Comparison of ENCODE assay signal across 8 mouse cellular contexts in genomic region chr17:34898160-34898586, GRCm38 (mm10). TPM values are rescaled to one million over a fixed set of nuclear protein-coding genes. Genes with fewer than 3 reads are reported as not detected.
A peak's percentile ranks its signal among the peaks of the same experiment; 100 is the strongest.
DNase-seq lines count a peak whose midpoint lies in the region; ATAC-seq and TF ChIP-seq lines count a peak whose summit lies in the region.

Gene C2, minus strand, starts transcription at chr17:34898265.
Gene Ehmt2, plus strand, starts transcription at chr17:34898469.

- WGBS in hindbrain, embryonic 14.5 days, result under 1% methylated on average over 29 of the region's 44 CpGs

- no peaks in the 10 kb centered on the region for H3K27me3 ChIP-seq in Patski
- no peaks in the 10 kb centered on the region for H3K27me3 ChIP-seq in hindbrain, embryonic 14.5 days (ENCODE audit: control insufficient read depth, insufficient read depth, low read length)

- TF ChIP-seq CTCF in Patski (IDR thresholded peaks at IDR 0.05), result no peak

- H3K9me3 ChIP-seq in hindbrain, embryonic 14.5 days (ENCODE audit: control insufficient read depth, low read length), result no peaks in the 10 kb centered on the region

- POLR2A ChIA-PET in Patski (lab: Charles Lee), result interaction anchor here (0.5 to 0.7 kb wide), 3 partner anchors 17 to 227 kb away, joined by 3 to 12 read pairs (median 4); partner anchors contain the start of gene Gm20547

- in situ Hi-C loops in Patski (cut with MboI; ENCODE audit: low pct_unique_long_range_greater_than_20kb), result no loop called here

- H3K4me3 ChIP-seq in hindbrain, embryonic 14.5 days (replicated peaks; ENCODE audit: low read length), result peak within 1 kb of the TSS; percentile 93

- peak within 1 kb of the TSS; percentile 97 for H3K27ac ChIP-seq in hindbrain, embryonic 14.5 days

- H3K9ac ChIP-seq in hindbrain, embryonic 14.5 days, result peak within 1 kb of the TSS; percentile 98

- peaks cover 32% of the 10 kb centered on the region for H3K36me3 ChIP-seq in hindbrain, embryonic 14.5 days (replicated peaks; ENCODE audit: control insufficient read depth, insufficient read depth)

- ATAC-seq in Patski, result peak; percentile 32
- ATAC-seq in hindbrain, embryonic 14.5 days (ENCODE audit: low FRiP score), result peak; percentile 34; the same call in 1 of the 2 replicates

- H3K4me1 ChIP-seq in hindbrain, embryonic 14.5 days (replicated peaks; ENCODE audit: control insufficient read depth, insufficient read depth, low read length), result peaks cover 38% of the 10 kb centered on the region

- CTCF ChIA-PET in Patski (lab: Charles Lee), result no interaction called here

- H3K4me2 ChIP-seq in hindbrain, embryonic 14.5 days (replicated peaks), result peak within 1 kb of the TSS; percentile 93

- no peak for DNase-seq in Patski (ENCODE audit: low read depth, low spot score)
- DNase-seq in cerebellum, postnatal 14 days, result peak; percentile 82 to 87
- DNase-seq in frontal cortex, postnatal 25 days (ENCODE audit: low spot score in 2 of 2), result peak; percentile 66 to 70
- DNase-seq in hindbrain, embryonic 14.5 days (ENCODE audit: low spot score), result peak; percentile 78
- DNase-seq in left cerebral cortex, adult 11 months (ENCODE audit: low spot score), result peak; percentile 71
- DNase-seq in lung, postnatal 4 days, result peak; percentile 87 to 90
- DNase-seq in retina, postnatal 7 days (ENCODE audit: low read depth, low spot score), result peak; percentile 70
- peak; percentile 81 for DNase-seq in urinary bladder, adult 2 months (ENCODE audit: low spot score)

RNA-seq across cellular contexts. Expression of gene C2, which starts in this region (rescaled TPM):
- 0.65 TPM for polyA plus RNA-seq in Patski (2021)
- 1.2 and 1.8 TPM in 2 replicates for polyA plus RNA-seq in hindbrain, embryonic 14.5 days (2014; fragmentation: Nextera tagmentation; extraction: Ambion mirVana)
- 43.0 and 45.6 TPM in 2 replicates for polyA plus RNA-seq in urinary bladder, adult 2 months (2012; rRNA removed)

RNA-seq across cellular contexts. Expression of gene Ehmt2, which starts in this region (rescaled TPM):
- polyA plus RNA-seq in Patski (2021), result 200 TPM
- 72.6 and 82.1 TPM in 2 replicates for polyA plus RNA-seq in hindbrain, embryonic 14.5 days (2014; fragmentation: Nextera tagmentation; extraction: Ambion mirVana)
- 124 and 129 TPM in 2 replicates for polyA plus RNA-seq in urinary bladder, adult 2 months (2012; rRNA removed)

Comparison
In these comparisons a context has a peak if more than half of its experiments do, and no peak if none do; other contexts are left out.
1. RNA of gene C2 (polyA plus RNA-seq): 43.0 to 45.6 TPM in urinary bladder, adult 2 months; 1.2 to 1.8 TPM in hindbrain, embryonic 14.5 days and 0.65 TPM in Patski (single experiment); every median in the first group is over 10 times any median in the second.